Mouse (Mus musculus) megakaryocyte, embryonic 14.5 days (primary cell): ENCODE results near the gene Esrrb. TPM values are rescaled to one million over a fixed set of nuclear protein-coding genes. Genes with fewer than 3 reads are reported as not detected.

Experiments
- H3K27me3 ChIP-seq: replicated peaks from 2 replicates; pipeline ENCODE3; 2012; ENCODE audit warnings: inconsistent platforms
- H3K36me3 ChIP-seq: replicated peaks from 2 replicates; pipeline ENCODE3; 2012; ENCODE audit warnings: low read length, inconsistent platforms, mixed read lengths
- H3K4me1 ChIP-seq: 2 replicates; pipeline ENCODE4 v1.6.1; 2012; ENCODE audit warnings: inconsistent platforms
- H3K4me3 ChIP-seq: replicated peaks from 2 replicates; pipeline ENCODE3; 2012; ENCODE audit warnings: moderate library complexity, mild to moderate bottlenecking, inconsistent platforms
- H3K9me3 ChIP-seq: 2 replicates; pipeline ENCODE4 v1.6.1; 2012; ENCODE audit warnings: inconsistent platforms
- FLI1 ChIP-seq: IDR thresholded peaks from 2 replicates; pipeline ENCODE4 v1.6.1; 2012; ENCODE audit warnings: low read length, inconsistent platforms, mixed read lengths
- GATA1 ChIP-seq: IDR thresholded peaks from 3 replicates; pipeline ENCODE4 v1.6.1; 2012; ENCODE audit warnings: mixed read lengths, low read length, inconsistent platforms, borderline replicate concordance
- polyA plus RNA-seq: library from polyadenylated mRNA; stranded (reverse); fragments of >175 nt; gene quantifications from 2 replicates; pipeline ENCODE4 v1.2.3, GENCODE M21; 2012; ENCODE audit warnings: low replicate concordance; ENCODE audit not compliant: insufficient read depth

Gene Esrrb
- polyA plus RNA-seq, 1 experiment, result 0.18 TPM

DNA sequence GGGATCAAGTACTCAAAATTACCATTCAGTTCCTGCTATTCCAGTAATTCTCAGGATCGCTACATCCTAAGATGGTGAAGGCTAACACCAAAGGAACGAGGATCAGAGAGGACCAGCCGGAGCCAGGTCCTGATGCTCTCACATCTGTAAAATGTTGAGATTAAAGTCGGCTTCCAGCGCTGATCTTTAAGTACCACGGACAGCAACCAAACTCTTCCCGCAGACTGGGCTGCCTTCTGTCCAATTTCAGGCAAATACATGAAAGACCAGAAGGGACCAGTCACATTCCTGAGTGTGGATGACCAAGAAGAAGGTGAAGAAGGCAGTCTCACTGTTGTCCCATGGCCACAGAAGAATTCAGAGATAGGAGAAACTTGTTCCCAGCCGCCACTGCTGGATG is 186.9 kb downstream of the Esrrb start:
- no peak overlapping the region for H3K4me3 ChIP-seq
- H3K4me1 ChIP-seq, result no peaks in the 10 kb centered on the region
- H3K27me3 ChIP-seq, result no peaks in the 10 kb centered on the region
- TF ChIP-seq FLI1 (no peak), GATA1 (no peak)
- H3K9me3 ChIP-seq, result no peaks in the 10 kb centered on the region
- no peaks in the 10 kb centered on the region for H3K36me3 ChIP-seq

DNA sequence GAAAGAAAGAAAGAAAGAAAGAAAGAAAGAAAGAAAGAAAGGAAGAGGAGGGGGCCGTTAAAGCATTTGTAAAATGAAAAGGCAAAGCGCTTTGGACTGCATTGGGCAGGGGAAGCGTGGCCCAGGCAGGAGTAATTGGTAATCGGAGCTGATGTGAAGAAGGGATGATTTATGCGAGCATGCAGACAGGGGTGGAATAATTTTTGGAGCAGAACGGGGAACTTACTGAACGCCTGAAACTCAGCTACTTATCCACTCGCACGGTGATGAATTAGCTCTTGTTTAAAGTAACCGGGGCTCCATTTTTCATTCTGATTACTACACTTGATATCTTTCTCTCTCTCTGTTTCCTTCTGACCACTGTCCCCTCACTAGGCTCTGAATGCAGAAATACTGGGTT is 192.1 kb downstream of the Esrrb start:
- H3K27me3 ChIP-seq, result peaks cover 9% of the 10 kb centered on the region
- H3K9me3 ChIP-seq, result no peaks in the 10 kb centered on the region
- TF ChIP-seq GATA1 (no peak), FLI1 (no peak)
- no peak overlapping the region for H3K4me3 ChIP-seq
- H3K4me1 ChIP-seq, result peaks cover 10% of the 10 kb centered on the region
- H3K36me3 ChIP-seq, result no peaks in the 10 kb centered on the region

DNA sequence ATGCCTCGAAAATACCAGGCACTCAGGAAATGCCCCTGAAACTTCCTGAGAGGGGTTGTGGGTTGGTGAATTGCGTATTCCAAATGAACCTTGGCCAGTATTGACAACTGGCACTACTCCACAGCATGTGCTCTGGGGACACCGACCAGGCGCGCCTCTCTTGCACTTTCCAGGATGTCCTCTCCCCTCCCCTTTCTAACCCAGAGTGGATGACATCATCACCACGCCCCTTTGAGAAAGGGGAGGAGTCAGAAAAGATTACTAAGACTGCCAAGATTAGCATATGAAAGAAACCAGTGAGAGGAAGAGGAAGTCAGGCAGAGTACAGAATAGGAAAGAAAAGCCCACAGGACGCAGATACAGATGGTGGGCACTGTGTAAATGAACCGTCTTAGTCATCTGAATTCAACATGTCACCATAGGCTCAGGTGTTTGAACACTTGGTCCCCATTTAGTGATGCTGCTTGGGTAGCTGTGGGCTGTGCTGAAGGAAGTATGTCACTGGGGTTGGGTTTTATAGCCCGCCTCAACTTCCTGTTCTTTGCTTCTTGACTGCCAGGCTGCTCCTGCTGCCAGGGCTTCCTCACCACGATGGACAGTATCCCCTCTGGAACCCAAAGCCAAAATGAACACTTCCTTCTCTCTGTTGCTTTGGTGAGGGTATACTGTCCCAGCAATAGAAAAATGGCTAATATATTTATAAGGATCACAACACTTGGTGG is 196.0 kb downstream of the Esrrb start:
- peak overlapping the region; percentile 59 for H3K4me3 ChIP-seq
- peaks cover 4% of the 10 kb centered on the region; the same call in 1 of the 2 replicates for H3K9me3 ChIP-seq
- no peak for TF ChIP-seq FLI1
- no peak for TF ChIP-seq GATA1
- peaks cover 10% of the 10 kb centered on the region for H3K4me1 ChIP-seq
- no peaks in the 10 kb centered on the region for H3K36me3 ChIP-seq
- H3K27me3 ChIP-seq, result peaks cover 14% of the 10 kb centered on the region

DNA sequence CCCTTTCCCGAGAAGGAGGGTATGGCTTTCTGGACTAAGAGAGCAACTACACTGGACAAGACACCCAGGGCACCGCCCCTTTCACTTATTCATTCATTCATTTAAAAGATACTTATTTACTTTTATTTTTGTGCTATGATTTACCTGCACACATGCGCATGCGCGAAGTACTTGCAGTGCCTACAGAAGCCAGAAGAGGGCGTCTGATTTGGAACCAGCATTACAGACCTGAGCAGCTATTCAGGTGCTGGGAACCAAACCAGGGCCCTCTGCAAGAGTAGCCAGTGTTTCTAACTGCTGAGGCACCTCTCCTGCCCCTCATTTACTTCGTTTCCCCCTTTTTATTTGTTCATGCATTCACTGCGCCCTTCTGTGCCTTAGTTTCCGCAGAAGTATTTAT is 198.0 kb downstream of the Esrrb start:
- no peak for TF ChIP-seq FLI1
- TF ChIP-seq GATA1, result no peak
- H3K27me3 ChIP-seq, result peaks cover 16% of the 10 kb centered on the region
- H3K4me3 ChIP-seq, result no peak overlapping the region
- H3K4me1 ChIP-seq, result peaks cover 10% of the 10 kb centered on the region
- H3K36me3 ChIP-seq, result no peaks in the 10 kb centered on the region
- H3K9me3 ChIP-seq, result peaks cover 4% of the 10 kb centered on the region; the same call in 1 of the 2 replicates

DNA sequence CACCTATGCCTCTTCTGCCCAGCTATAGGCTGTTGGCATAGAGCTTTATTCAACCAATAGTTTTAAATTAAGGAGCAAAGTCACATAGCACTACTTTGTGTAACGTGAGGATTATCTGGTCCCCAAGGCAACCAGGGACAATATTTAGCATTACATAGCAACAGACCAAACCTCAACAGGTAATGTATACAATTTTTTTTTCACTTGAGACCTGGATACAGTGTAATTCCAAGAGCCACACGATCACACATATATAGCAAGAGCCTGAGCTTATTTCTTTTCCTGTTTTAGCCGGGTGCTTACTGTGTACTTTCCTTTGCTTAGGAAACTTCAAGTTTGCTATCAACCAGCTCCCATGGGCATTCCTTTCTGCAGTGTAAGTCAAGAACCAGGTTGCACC is 201.8 kb downstream of the Esrrb start:
- no peak for TF ChIP-seq GATA1
- no peak for TF ChIP-seq FLI1
- H3K27me3 ChIP-seq, result peaks cover 17% of the 10 kb centered on the region
- H3K36me3 ChIP-seq, result no peaks in the 10 kb centered on the region
- H3K4me3 ChIP-seq, result no peak overlapping the region
- H3K9me3 ChIP-seq, result peaks cover 4% of the 10 kb centered on the region; the same call in 1 of the 2 replicates
- H3K4me1 ChIP-seq, result no peaks in the 10 kb centered on the region

DNA sequence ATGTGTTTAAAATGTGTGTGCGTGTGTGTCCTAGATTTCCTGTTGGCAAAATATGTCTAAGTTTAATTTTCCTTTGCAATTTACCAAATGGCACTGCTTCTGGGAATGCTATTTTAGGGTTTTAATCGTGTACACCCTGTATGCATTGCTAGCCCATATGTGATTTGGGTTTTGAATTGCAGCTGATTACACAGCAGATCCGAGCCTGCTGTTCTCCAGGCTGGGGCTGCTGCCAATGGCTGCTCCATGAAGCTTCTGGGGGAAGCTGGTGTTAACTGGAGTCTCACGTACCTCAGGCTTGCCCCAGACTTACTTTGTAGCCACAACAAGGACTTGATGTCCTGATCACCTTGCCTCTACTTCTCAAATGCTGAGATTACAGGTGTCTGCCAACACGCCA is 205.1 kb downstream of the Esrrb start:
- TF ChIP-seq FLI1 (no peak), GATA1 (no peak)
- Histone ChIP-seq H3K27me3 (peaks cover 16% of the 10 kb centered on the region), H3K4me1 (no peaks in the 10 kb centered on the region), H3K36me3 (no peaks in the 10 kb centered on the region), H3K4me3 (no peak overlapping the region), H3K9me3 (no peaks in the 10 kb centered on the region)

Other genes starting within 250 kb of the Esrrb start
- gene Gpatch2l, start 119.3 kb upstream of the Esrrb start, polyA plus RNA-seq, result 2.9 TPM in 1 of 2 replicates, not detected in the other